Mouse (Mus musculus) megakaryocyte, adult 5-6 weeks (primary cell): ENCODE results near the gene Ppih. TPM values are rescaled to one million over a fixed set of nuclear protein-coding genes. Genes with fewer than 3 reads are reported as not detected.
"Not testable (repeated sequence)": the region's sequence is repeated elsewhere in the genome, so short reads cannot be mapped to it uniquely, and the experiment has no call there.

Experiments
- ATAC-seq: 2 replicates; pipeline ENCODE4 v1.8.0; 2016; ENCODE audit warnings: mild to moderate bottlenecking, inconsistent platforms; ENCODE audit not compliant: poor library complexity, severe bottlenecking
- total RNA-seq, 2 experiments: library from RNA; stranded (forward) in 1 of 2; stranded (reverse) in 1 of 2; fragments of 153-499, 151-499 nt in 1 of 2; fragments of 221-1000, 200-1000 nt in 1 of 2; gene quantifications; 2 replicates each; pipeline versions ENCODE4 v1.2.3 to v1.2.4; 2015 to 2017

Gene Ppih
- total RNA-seq, 2 experiments from 2014 or later: 84.7 to 98.8 TPM

DNA sequence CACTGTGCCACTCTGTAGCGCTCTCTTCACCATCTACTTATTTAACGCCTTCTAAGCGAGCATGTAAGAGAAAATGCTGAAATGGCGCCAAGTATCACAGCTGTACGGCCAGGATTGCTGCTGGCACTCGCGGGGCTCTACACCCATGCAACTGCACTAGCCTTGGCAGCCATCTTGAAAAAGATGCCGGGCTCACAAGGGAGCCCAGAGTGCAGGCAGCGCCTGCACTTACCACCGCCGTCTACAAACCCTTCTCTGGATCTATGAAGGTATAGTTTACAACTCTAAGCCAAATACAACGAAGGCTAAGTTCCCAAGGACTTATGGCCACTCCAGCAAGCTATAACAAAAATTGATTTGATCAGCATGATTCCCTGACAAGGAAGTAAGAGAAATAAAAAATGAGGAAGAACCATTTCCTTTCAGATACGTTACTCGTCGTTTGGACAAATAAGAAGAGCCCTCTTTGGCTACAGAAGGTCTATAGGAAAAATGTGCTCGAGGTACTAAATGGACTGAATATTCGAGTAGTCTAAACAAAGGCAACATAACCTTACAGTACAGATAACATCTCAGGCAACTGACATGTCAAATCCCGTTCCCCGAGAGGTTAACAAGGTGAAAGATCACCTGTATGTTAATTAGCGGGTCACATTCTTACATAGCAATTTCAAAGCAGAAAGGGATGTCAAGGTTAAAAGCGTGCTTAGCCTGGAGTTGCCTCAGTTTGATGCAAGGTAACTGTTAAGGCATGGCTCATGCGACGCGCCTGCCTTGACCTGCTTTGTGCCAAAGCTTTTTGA lies 27.4 kb downstream of the Ppih start:
- ATAC-seq: peak; percentile 55

DNA sequence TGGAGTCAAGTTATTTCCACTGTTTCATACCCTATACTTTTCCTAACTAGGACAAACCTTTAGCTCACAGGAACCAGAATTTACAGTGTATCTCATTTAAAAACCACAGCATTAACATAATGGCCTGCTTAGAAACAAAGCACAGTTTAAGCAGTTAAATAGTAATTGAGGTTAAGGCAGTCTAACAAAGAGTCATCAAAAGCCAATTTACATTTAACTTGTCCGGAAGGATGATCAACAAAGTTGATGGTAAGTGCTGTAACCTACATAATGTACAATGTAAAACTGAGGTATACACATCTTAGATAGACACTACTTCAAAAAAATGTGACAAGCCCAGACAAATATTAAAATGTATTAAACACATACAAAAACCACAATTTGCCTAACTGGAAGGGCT lies 28.4 kb downstream of the Ppih start:
- ATAC-seq: no peak

DNA sequence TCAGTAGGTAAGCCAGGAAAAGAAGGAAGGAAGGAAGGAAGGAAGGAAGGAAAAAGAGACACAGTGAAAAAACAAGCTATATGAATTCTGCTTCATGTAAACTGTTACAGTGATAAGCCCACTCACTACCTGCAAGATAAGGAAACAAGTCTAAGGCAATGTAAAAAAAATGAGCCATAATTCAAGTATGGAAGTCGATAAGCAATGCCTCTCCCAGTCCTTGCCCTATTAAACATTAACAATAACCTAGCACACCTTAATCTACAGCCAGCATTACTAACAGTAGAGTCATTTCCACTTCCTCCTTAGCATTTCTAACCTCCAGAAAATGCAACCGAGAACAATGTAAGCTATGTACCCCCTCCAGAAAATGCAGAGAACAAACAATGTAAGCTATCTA lies 35.0 kb downstream of the Ppih start:
- no peak for ATAC-seq

DNA sequence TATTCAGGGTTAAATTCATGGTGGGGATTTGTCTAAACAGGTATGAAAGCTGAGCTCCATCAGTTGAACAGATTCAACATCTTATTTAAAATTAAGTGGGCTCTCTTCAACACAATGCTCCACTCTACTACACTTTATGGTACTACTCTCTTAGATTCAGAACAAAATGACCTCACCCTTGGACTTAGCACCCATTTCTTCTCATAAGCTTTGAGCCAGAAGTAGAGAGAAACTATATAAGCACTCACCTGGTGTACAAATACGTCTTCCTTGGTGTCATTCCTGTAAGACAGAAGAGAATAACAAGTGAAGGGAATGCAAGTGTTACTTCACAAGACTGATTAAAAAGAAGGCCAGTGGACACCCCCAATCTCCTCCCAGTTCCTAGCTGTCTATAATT lies 35.5 kb downstream of the Ppih start:
- ATAC-seq: no peak

DNA sequence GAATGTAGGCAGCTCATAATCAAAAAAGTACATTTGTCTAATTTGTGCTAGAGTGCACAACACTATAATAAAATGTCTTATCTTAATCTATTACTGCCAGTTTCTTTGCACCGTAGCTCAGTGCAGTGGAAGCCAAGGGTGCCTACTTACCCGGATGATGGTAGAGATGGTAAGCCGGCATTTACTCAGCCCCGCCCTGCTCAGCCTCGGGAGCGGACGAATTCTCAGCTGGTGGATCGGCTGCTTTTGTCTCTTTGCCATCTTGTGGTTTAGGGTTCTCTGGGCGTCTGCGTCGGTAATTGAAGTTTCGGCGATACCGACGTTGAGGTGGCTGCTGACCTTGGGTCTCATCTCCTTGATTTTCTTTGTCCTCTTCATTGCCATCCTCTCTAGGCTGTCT lies 41.6 kb downstream of the Ppih start:
- not testable (repeated sequence) for ATAC-seq

DNA sequence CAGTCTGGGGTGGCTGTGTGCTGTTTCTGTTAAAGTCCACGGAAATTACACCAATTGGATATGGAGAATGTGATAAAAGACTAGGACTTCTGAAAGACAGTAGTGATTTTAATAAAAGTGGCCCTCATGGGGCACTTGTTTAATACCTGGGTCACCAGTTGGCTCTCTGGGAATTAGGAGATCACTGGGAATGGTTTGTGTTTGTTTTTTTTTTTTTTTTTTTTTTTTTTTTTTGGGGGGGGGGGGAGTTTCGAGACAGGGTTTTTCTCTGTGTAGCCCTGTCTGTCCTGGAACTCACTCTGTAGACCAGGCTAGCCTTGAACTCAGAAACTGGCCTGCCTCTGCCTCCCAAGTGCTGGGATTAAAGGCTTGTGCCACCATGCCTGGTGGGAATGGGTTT lies 44.6 kb downstream of the Ppih start:
- ATAC-seq: no peak

DNA sequence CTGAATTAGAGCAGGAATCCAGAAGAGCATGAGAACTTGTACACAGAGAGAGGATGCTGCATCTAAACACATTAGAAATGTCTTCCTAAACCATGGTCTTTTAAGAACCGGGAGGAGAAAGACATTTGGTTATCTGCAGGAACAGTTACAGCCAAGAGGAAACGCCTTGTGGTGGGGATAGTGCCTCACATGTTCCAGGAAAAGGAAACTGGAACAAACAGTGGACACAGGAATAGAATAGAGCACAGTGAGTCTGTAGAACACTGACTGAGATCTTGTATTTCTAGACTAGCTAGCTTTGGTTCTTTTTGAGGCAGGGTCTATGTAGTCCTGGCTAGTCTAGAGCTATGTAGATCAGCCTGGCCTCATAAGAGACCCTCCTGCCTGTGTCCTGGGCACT lies 45.1 kb downstream of the Ppih start:
- no peak for ATAC-seq

GRCm38 (mm10) chr4:119274627-119275026 lies 45.7 kb downstream of the Ppih start:
- no peak for ATAC-seq

DNA sequence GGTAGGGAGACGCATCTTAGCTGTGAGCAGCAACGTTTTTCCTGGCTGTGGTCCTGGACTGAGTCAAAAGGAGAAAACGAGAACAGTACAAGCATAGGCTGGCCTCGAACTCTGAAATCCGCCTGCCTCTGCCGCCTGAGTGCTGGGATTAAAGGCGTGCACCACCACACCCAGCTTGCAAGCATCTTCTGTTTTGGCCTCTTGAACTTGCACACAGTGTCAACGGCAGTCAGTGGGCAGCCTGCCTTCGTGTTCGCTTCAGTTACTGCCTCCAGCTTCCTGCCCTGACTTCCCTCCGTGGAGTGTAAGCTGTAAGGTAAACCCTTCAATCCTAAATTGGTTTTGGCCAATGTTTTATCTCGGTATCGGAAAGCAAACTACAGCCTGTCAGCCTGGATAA lies 53.7 kb downstream of the Ppih start:
- ATAC-seq: no peak

- no peak for ATAC-seq
These were observed 56.9 kb downstream of the Ppih start for GRCm38 (mm10) chr4:119263459-119263858.

GRCm38 (mm10) chr4:119262483-119262882 lies 57.9 kb downstream of the Ppih start:
- no peak for ATAC-seq

- ATAC-seq: no peak
These were observed 59.1 kb downstream of the Ppih start for GRCm38 (mm10) chr4:119261087-119261713.

DNA sequence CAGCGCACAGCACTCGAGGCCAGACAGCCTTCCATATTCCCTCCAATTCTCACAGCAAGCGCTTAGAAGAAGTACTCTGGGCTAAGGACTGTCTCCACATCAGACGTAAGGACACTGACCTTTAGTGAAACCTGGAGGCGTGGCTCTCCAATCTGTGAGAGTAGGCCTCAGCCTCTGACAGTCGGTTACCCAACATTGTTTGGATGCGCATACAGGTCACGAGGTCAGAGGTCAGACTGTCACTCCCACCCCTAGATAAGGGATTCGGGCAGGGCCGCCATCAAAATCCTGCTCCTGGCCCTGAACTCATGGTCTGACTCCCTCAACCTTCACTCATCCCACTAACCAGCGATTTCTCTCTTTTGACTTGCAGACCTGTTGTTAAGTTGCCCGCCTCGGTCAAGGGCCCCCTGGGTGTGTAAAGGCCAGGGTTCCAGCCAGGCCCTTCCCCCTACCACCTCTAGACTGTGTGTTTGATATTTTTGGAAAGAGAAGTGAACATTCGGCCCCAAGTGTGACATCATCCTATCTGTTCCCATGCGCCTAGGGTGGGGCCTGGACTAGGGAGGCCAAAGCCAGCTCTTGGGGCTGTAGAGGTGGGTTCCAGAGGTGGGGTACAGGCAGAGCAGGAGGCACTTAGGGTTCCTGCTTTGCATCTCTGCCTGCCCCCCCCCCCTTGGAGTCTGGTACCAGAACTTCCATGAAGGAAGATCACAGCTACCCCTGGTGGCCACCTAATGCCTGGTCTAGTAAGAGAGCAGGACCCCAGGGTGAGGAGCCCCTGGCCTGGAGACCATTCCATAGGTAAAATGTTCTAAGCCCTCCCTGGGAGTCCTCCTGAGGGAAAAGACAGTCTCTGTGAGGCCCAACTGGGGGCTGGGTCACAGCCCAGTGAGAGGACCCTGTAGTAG lies 60.7 kb downstream of the Ppih start:
- ATAC-seq: no peak

DNA sequence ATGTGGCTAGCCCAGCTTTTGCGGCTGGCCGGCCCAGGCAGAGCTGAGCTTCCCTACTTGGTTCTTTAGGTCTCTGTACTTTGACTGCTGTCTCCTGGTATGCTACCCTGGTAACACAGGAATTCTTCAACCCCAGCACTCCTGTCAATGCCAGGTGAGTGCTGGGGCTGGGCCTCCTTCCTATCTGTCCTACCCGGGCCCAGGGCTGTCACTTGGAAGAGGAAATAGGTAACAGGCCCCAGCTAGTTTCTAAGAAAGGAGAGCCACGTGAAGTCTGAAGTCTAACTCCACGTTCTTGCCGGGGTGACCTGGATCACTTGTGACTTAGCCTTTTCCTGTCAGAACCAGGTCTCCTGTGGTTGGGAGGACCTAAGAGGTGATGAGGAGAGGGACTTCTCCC lies 63.3 kb downstream of the Ppih start:
- no peak for ATAC-seq

DNA sequence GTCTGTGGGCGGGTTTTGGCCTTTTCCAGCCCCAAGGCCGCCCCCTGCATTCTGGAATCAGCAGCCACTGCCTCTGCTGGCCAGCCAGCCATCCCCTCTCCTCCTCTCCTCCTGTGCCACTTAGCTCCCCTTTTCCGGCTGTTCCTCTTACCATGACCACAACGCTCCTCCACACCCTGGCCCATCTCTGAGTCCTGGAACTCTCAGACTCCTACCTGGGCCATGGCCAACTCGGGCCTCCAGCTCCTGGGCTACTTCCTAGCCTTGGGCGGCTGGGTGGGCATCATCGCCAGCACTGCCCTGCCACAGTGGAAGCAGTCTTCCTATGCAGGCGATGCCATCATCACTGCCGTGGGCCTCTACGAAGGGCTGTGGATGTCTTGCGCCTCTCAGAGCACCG lies 65.0 kb downstream of the Ppih start, which contains the start of gene Cldn19:
Gene Cldn19 (plus strand): TSS at position 64 of the 400 bp plus-strand sequence.
- ATAC-seq: no peak

DNA sequence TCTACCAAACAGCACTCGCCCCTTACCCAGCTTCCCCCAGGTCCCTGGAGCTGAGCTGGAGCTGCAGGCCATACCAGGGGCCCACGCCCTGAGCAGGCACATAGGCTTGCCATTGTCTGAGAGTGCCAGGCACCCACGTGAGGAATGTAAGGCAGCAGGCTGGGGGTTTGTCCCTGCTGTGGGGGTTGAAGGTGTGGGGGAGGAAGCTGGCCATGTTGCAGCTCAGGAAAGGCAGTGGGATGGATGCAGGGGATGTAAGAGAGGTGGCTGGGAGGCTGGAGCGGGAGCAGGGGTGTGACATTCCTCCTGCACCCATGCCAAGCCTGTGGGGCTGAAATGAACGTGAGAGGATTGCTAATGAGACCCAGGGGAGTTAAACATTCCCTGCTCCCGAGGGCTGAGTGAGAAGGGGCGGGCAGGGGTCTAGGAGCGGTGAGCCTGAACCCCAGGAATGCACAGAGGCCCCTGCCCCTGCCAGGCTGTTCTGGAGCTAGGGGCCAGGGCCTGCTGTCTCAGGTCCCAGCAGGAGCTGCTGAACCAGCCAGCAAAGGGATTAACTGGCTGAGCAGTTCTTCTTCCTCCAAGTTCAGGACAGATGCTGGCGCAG lies 66.2 kb downstream of the Ppih start:
- no peak for ATAC-seq

DNA sequence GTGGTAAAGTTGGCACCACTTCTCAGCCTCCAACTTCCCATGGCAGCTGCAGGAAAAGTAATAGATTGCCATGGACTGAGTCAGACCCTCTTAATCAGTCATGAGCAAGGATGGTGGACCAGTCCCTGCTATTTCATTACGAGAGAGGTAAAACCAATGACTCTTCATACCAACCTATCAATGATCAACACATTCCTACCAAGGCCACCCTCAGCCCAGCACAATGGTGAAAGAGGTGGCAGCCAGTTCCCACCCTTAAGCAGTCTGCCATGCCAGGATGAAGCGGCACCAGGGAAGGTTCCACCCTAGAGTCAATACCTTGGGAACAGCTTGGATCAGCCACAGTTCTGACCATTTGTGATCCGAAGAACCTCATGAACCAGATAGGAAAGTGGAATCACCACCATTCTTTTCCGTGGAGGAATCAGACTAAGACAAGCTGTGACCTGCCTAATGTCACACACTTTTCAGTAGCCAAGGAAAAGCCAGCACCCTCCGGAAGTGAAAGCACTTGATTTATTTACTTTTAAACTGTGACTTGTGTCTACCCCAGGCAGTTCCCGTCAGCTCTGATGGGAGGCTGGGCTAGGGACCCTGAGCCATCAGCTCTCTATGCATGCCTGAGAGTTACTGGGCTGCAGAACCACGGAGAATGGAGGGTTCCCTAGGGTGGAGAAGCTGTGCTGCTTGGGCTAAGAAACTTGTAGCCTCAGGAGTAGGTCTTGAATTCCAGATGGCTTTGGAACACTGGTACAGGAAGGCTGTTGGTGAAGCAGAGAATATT lies 68.1 kb downstream of the Ppih start:
- ATAC-seq: no peak
